Mouse (Mus musculus) liver, postnatal 0 days (tissue): ENCODE results near the gene Ccl27a. TPM values are rescaled to one million over a fixed set of nuclear protein-coding genes. Genes with fewer than 3 reads are reported as not detected.
A peak's percentile ranks its signal among the peaks of the same experiment; 100 is the strongest.

Source experiments
- ATAC-seq: fragments of 200-750 bp; cut with Nextera tagmentation; 2 replicates; pipeline ENCODE4 v1.8.0; 2017; ENCODE audit warnings: mild to moderate bottlenecking, moderate library complexity
- DNase-seq: peaks from one replicate; pipeline ENCODE4 v3.0.0-alpha.2; 2016
- H3K27ac ChIP-seq: fragments of 300-500 bp; sonication (generic); 2 replicates; pipeline ENCODE4 v1.5.1; 2014; ENCODE audit warnings: antibody characterized with exemption, moderate library complexity, mild to moderate bottlenecking, low read depth
- H3K27me3 ChIP-seq: fragments of 300-500 bp; sonication (generic); 2 replicates; pipeline ENCODE4 v1.6.1; 2014; ENCODE audit warnings: low read length, control low read depth, mixed read lengths; ENCODE audit not compliant: insufficient read depth
- H3K36me3 ChIP-seq: fragments of 300-500 bp; sonication (generic); replicated peaks from 2 replicates; pipeline ENCODE4 v1.6.1; 2014; ENCODE audit warnings: mild to moderate bottlenecking, control low read depth, low read length, moderate library complexity, mixed read lengths; ENCODE audit not compliant: insufficient read depth
- H3K4me1 ChIP-seq: fragments of 300-500 bp; sonication (generic); 2 replicates; pipeline ENCODE4 v1.6.1; 2014; ENCODE audit warnings: antibody characterized with exemption, mild to moderate bottlenecking, control low read depth; ENCODE audit not compliant: insufficient read depth
- H3K4me2 ChIP-seq: fragments of 300-500 bp; sonication (generic); 2 replicates; pipeline ENCODE4 v1.6.1; 2014; ENCODE audit warnings: low read depth, mild to moderate bottlenecking, low read length, moderate library complexity, mixed read lengths
- H3K4me3 ChIP-seq: fragments of 300-500 bp; sonication (generic); 2 replicates; pipeline ENCODE4 v1.5.1; 2014; ENCODE audit warnings: low read depth, low read length
- H3K9ac ChIP-seq: fragments of 300-500 bp; sonication (generic); replicated peaks from 2 replicates; pipeline ENCODE4 v1.6.1; 2014; ENCODE audit warnings: mild to moderate bottlenecking, moderate library complexity
- H3K9me3 ChIP-seq: fragments of 300-500 bp; sonication (generic); 2 replicates; pipeline ENCODE4 v1.6.1; 2016; ENCODE audit warnings: mild to moderate bottlenecking, control low read depth, low read length, mixed read lengths
- CTCF ChIP-seq: sonication (generic); IDR thresholded peaks from 2 replicates; pipeline ENCODE4 v1.5.1; 2016; ENCODE audit warnings: antibody characterized with exemption, low read depth
- EP300 ChIP-seq: IDR thresholded peaks from 2 replicates; pipeline ENCODE4 v1.6.1; 2016; ENCODE audit warnings: antibody characterized with exemption, low read depth, mild to moderate bottlenecking
- WGBS: fragments of 180-500 bp; shearing (Covaris S2); extraction: QIAGEN DNeasy Blood & Tissue Kit; methylation state at CpG from one replicate; pipeline ENCODE4 v1.1.7; 2014; ENCODE audit not compliant: insufficient replicate concordance; 5-methylcytosine and 5-hydroxymethylcytosine counted together
- polyA plus RNA-seq: library from polyadenylated mRNA; unstranded; fragments of >200 nt; fragmentation: Nextera tagmentation; extraction: Ambion mirVana; gene quantifications from 2 replicates; pipeline ENCODE4 v1.2.1, GENCODE M21; 2015

Ccl27a gene
- polyA plus RNA-seq, 1 experiment from 2014 or later = 10.1 TPM

- ATAC-seq = no peak
- WGBS = 20% methylated on average over 20 of the region's 20 CpGs
- TF ChIP-seq CTCF = no peak
- TF ChIP-seq EP300 = no peak
- no peaks in the 10 kb centered on the region for H3K36me3 ChIP-seq
- peaks cover 81% of the 10 kb centered on the region for H3K27me3 ChIP-seq
- peaks cover 21% of the 10 kb centered on the region for H3K4me1 ChIP-seq
- H3K9ac ChIP-seq = no peak overlapping the region
- H3K27ac ChIP-seq = no peak overlapping the region
- no peak overlapping the region for H3K4me3 ChIP-seq
- no peaks in the 10 kb centered on the region for H3K9me3 ChIP-seq
- DNase-seq = no peak
- H3K4me2 ChIP-seq = no peak overlapping the region
Measured at GRCm38 (mm10) chr4:41726826-41727621, 47.0 kb downstream of the Ccl27a start.

DNA sequence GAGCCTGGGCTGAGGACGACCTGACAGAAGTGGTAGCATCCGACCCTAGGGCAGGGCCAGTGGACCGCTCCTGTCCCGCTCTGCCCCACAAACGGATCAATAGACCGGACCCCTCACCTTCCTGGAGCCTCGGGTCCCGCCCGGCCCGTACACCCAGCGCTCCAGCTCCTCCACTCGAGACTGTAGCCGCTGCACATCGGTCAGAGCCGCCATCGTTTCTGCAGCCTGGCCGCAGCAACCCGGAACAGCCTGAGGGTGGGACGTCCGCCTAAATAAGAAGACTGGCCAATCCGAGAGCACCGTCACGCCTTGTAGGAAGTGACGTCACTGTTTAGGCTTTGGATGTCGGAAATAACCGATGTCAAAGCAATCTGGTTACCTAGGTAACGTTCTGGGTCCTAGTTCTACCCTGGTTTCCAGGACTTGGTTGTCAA lies 51.1 kb downstream of the Ccl27a start, which contains the start of gene Dctn3:
Gene Dctn3, minus strand, starts transcription at position 253 of the 434 bp plus-strand sequence.
- ATAC-seq = peak; percentile 97
- H3K9me3 ChIP-seq = no peaks in the 10 kb centered on the region
- WGBS = under 1% methylated on average over 27 of the region's 27 CpGs
- H3K27ac ChIP-seq = no peak within 1 kb of the TSS
- H3K4me3 ChIP-seq = peak within 1 kb of the TSS; percentile 93
- TF ChIP-seq CTCF (no peak), EP300 (no peak)
- peaks cover 44% of the 10 kb centered on the region for H3K27me3 ChIP-seq
- peaks cover 21% of the 10 kb centered on the region for H3K4me1 ChIP-seq
- peak; percentile 87 for DNase-seq
- peak within 1 kb of the TSS; percentile 87 for H3K4me2 ChIP-seq
- H3K36me3 ChIP-seq = peaks cover 18% of the 10 kb centered on the region
- peak within 1 kb of the TSS; percentile 85 for H3K9ac ChIP-seq

Other genes starting within 250 kb of the Ccl27a start
- 0.77 and 1.0 TPM in 2 replicates for gene Fam219a, start 204.7 kb downstream of the Ccl27a start, polyA plus RNA-seq
- gene Dnaic1, start 204.5 kb downstream of the Ccl27a start, polyA plus RNA-seq = 10.6 and 14.2 TPM in 2 replicates
- gene Enho, start 133.9 kb downstream of the Ccl27a start, polyA plus RNA-seq = 25.2 and 26.4 TPM in 2 replicates
- 0.12 and 0.29 TPM in 2 replicates for gene Cntfr, start 77.2 kb downstream of the Ccl27a start, polyA plus RNA-seq
- gene Il11ra1, start 74.3 kb downstream of the Ccl27a start, polyA plus RNA-seq = 28.5 and 33.2 TPM in 2 replicates
- 30.9 and 31.7 TPM in 2 replicates for gene Rpp25l, start 60.7 kb downstream of the Ccl27a start, polyA plus RNA-seq
- gene Dctn3, start 51.1 kb downstream of the Ccl27a start, polyA plus RNA-seq = 64.0 and 65.2 TPM in 2 replicates
- not detected in 2 replicates for gene Arid3c, start 43.1 kb downstream of the Ccl27a start, polyA plus RNA-seq
- gene Galt, start 19.0 kb downstream of the Ccl27a start, polyA plus RNA-seq = 40.9 and 46.2 TPM in 2 replicates
- gene Sigmar1, start 18.1 kb downstream of the Ccl27a start, polyA plus RNA-seq = 73.2 and 77.7 TPM in 2 replicates
- 0.76 TPM in 1 of 2 replicates, not detected in the other for gene Gm21541, start 129.4 kb upstream of the Ccl27a start, polyA plus RNA-seq
- gene Gm20878, start 167.3 kb upstream of the Ccl27a start, polyA plus RNA-seq = 0.49 TPM in 1 of 2 replicates, not detected in the other
- gene Fam205a4, start 191.8 kb upstream of the Ccl27a start, polyA plus RNA-seq = not detected in 2 replicates